ENCODE assay signal across 10 mouse cellular contexts in genomic region chr16:9994041-9994950, GRCm38 (mm10). TPM values are rescaled to one million over a fixed set of nuclear protein-coding genes. Genes with fewer than 3 reads are reported as not detected.
DNase-seq lines count a peak whose midpoint lies in the region; ATAC-seq and TF ChIP-seq lines count a peak whose summit lies in the region.
"Had no signal": no experiment of that assay in that cellular context is flagged by ENCODE, and none has a peak within 500 bp of the region (broad histone marks: within the 10 kb centered on the region; RNA-seq: fewer than 3 reads in every experiment).

No protein-coding gene starts in this region.

- no peaks in the 10 kb centered on the region for H3K9me3 ChIP-seq in heart, embryonic 11.5 days (replicated peaks; ENCODE audit: control insufficient read depth, low read length)
- no peaks in the 10 kb centered on the region for H3K9me3 ChIP-seq in ES-E14 (ENCODE audit: control insufficient read depth, insufficient read depth, low read depth, low read length)
- H3K9me3 ChIP-seq in forebrain, embryonic 15.5 days, result no peaks in the 10 kb centered on the region

- ATAC-seq in heart, embryonic 11.5 days (replicated peaks; ENCODE audit: insufficient number of reproducible peaks, low FRiP score, low TSS enrichment), result no peak
- peak; percentile 53 for ATAC-seq in forebrain, embryonic 15.5 days (replicated peaks)
- ATAC-seq in CD4-positive, CD25-positive, alpha-beta regulatory T cell, adult 4 months, result no peak

- intact Hi-C loops in left cerebral cortex, postnatal 14 days (cut with DNase I), result loop anchor here (1.0 to 10.0 kb wide), 3 partner anchors 237 to 985 kb away; no protein-coding TSS in a partner anchor

- no peak for DNase-seq in heart, adult 8-10 months (ENCODE audit: low spot score)
- no peak for DNase-seq in ES-E14 (ENCODE audit: low read depth, low spot score)
- peak; percentile 69 to 70 for DNase-seq in left cerebral cortex, postnatal 14 days (ENCODE audit: low spot score in 2 of 2)
- no peak for DNase-seq in gastrocnemius, adult 18-20 months (ENCODE audit: low spot score)

- peak overlapping the region; percentile 44 for H3K4me3 ChIP-seq in heart, embryonic 11.5 days (ENCODE audit: low read depth, low read length)
- peak overlapping the region; percentile 58 to 71 for H3K4me3 ChIP-seq in ES-E14 (ENCODE audit: insufficient read depth in 1 of 2, low read depth in 1 of 2, low read length in 2 of 2, poor library complexity in 1 of 2, severe bottlenecking in 1 of 2)
- H3K4me3 ChIP-seq in forebrain, embryonic 15.5 days, result peak overlapping the region; percentile 51
- H3K4me3 ChIP-seq in olfactory bulb, adult 2 months (ENCODE audit: insufficient read depth, low read depth, low read length), result peak overlapping the region; percentile 82

- peak overlapping the region; percentile 75 for H3K4me2 ChIP-seq in heart, embryonic 11.5 days
- peak overlapping the region; percentile 95 for H3K4me2 ChIP-seq in forebrain, embryonic 15.5 days (replicated peaks)

- H3K27me3 ChIP-seq in heart, embryonic 11.5 days (ENCODE audit: control insufficient read depth, insufficient read depth, low read length), result peaks cover 70% of the 10 kb centered on the region
- H3K27me3 ChIP-seq in forebrain, embryonic 15.5 days, result peaks cover 54% of the 10 kb centered on the region

- in situ Hi-C loops in ES-E14 (cut with MboI; ENCODE audit: low sequenced_read_pairs in 2 of 2, unreplicated experiment in 2 of 2), result no loop called here

- no peaks in the 10 kb centered on the region for H3K36me3 ChIP-seq in heart, embryonic 11.5 days (ENCODE audit: control insufficient read depth, insufficient read depth, low read length)
- H3K36me3 ChIP-seq in ES-E14 (ENCODE audit: control insufficient read depth, insufficient read depth, low read length, poor library complexity, severe bottlenecking), result no peaks in the 10 kb centered on the region
- no peaks in the 10 kb centered on the region for H3K36me3 ChIP-seq in forebrain, embryonic 15.5 days

- no peak overlapping the region for H3K27ac ChIP-seq in heart, embryonic 11.5 days (ENCODE audit: low read depth, low read length)
- no peak overlapping the region for H3K27ac ChIP-seq in ES-E14 (ENCODE audit: insufficient read depth, low read depth, low read length, poor library complexity, severe bottlenecking)
- no peak overlapping the region for H3K27ac ChIP-seq in forebrain, embryonic 15.5 days (replicated peaks)
- H3K27ac ChIP-seq in olfactory bulb, adult 2 months (ENCODE audit: insufficient read depth, low read depth, low read length), result peak overlapping the region; percentile 88

- no peak overlapping the region for H3K9ac ChIP-seq in heart, embryonic 11.5 days (ENCODE audit: low read depth, low read length)
- H3K9ac ChIP-seq in ES-E14 (ENCODE audit: insufficient read depth, low read depth, low read length, poor library complexity, severe bottlenecking), result no peak overlapping the region; the same call in 1 of the 2 replicates
- peak overlapping the region; percentile 50 for H3K9ac ChIP-seq in forebrain, embryonic 15.5 days (replicated peaks)

- peaks cover 15% of the 10 kb centered on the region for H3K4me1 ChIP-seq in heart, embryonic 11.5 days (ENCODE audit: control insufficient read depth, insufficient read depth, low read length)
- peaks cover 0 to 13% of the 10 kb centered on the region in 2 experiments; a peak in 2 of 4 replicates for H3K4me1 ChIP-seq in ES-E14 (ENCODE audit: control insufficient read depth in 2 of 2, insufficient read depth in 2 of 2, low read length in 2 of 2, poor library complexity in 1 of 2)
- peaks cover 34% of the 10 kb centered on the region for H3K4me1 ChIP-seq in forebrain, embryonic 15.5 days
- H3K4me1 ChIP-seq in olfactory bulb, adult 2 months (ENCODE audit: control insufficient read depth, insufficient read depth, low read length), result peaks cover 24% of the 10 kb centered on the region

- 2% methylated on average over 46 of the region's 51 CpGs for WGBS in heart, embryonic 11.5 days (ENCODE audit: insufficient replicate concordance)
- WGBS in forebrain, embryonic 15.5 days, result under 1% methylated on average over 43 of the region's 51 CpGs
- under 1% methylated on average over 51 of the region's 51 CpGs for WGBS in olfactory bulb, adult 2 months

- no peak for TF ChIP-seq CTCF in olfactory bulb, adult 2 months (IDR thresholded peaks at IDR 0.05; ENCODE audit: insufficient read depth, low read depth, low read length)

- TF ChIP-seq POLR2A in olfactory bulb, adult 2 months (IDR thresholded peaks at IDR 0.05; ENCODE audit: insufficient read depth, low read depth, low read length), result no peak

TF ChIP-seq in ES-E14, 5 proteins besides CTCF, POLR2A, EP300 and RAD21:
- TF ChIP-seq CHD2 (IDR thresholded peaks at IDR 0.05; ENCODE audit: low read depth, low read length) (no peak), ZNF384 (IDR thresholded peaks at IDR 0.05; ENCODE audit: low read depth, low read length) (no peak), MAFK (IDR thresholded peaks at IDR 0.05; ENCODE audit: insufficient read depth, low read depth, low read length) (no peak), ZC3H11A (IDR thresholded peaks at IDR 0.05; ENCODE audit: borderline replicate concordance, low read depth, low read length) (no peak), HCFC1 (IDR thresholded peaks at IDR 0.05; ENCODE audit: borderline replicate concordance, insufficient read depth, low read length) (no peak)

RNA-seq across cellular contexts. Expression of gene Grin2a, which starts 1.1 kb away (rescaled TPM):
- polyA plus RNA-seq in heart, embryonic 11.5 days (2014; fragmentation: Nextera tagmentation; extraction: Ambion mirVana), result 0.19 and 0.59 TPM in 2 replicates
- under 1 TPM; 0.19 to 0.66 (median 0.38) TPM for total RNA-seq in heart, adult 8-10 months (2022)
- 0.32 and 0.62 TPM in 2 replicates for total RNA-seq in ES-E14 (2012; rRNA removed)
- 2.2 TPM in 2 replicates for polyA plus RNA-seq in forebrain, embryonic 15.5 days (2015; fragmentation: Nextera tagmentation; extraction: Ambion mirVana)
- total RNA-seq in left cerebral cortex, postnatal 14 days (2021), result 100 to 1,000 TPM; 198 to 236 TPM
- 36.5 TPM in 1 of 2 replicates, not detected in the other for polyA plus RNA-seq in olfactory bulb, adult 2 months (2012; ENCODE audit: insufficient read depth, insufficient read length, low replicate concordance, missing spikeins)
- total RNA-seq in gastrocnemius, adult 18-20 months (2021), result under 1 TPM; 0.02 to 0.05 TPM
- polyA plus RNA-seq in CD4-positive, CD25-positive, alpha-beta regulatory T cell, adult 4 months (2017; shearing (Covaris generic)), result not detected
- total RNA-seq: CH12.LX; common myeloid progenitor, adult 5-6 weeks had no signal

Comparison
In these comparisons a context has a peak if more than half of its experiments do, and no peak if none do; other contexts are left out.
1. DNase-seq: peak in left cerebral cortex, postnatal 14 days (2 of 2); none in heart, adult 8-10 months (single experiment), ES-E14 (single experiment) and gastrocnemius, adult 18-20 months (single experiment).
2. RNA of gene Grin2a, which starts 1.1 kb away (total RNA-seq): 198 to 236 TPM in left cerebral cortex, postnatal 14 days; 0.32 to 0.62 TPM in ES-E14, 0.19 to 0.66 TPM in heart, adult 8-10 months and 0.02 to 0.05 TPM in gastrocnemius, adult 18-20 months; every median in the first group is over 100 times any median in the second.
3. Peak in every context shown above with its lines, with median percentiles within 50 percentile points of each other: H3K4me3 ChIP-seq.